Mouse (Mus musculus) kidney, adult 2 months (tissue): ENCODE measurements around the gene Vpreb3. TPM values are rescaled to one million over a fixed set of nuclear protein-coding genes. Genes with fewer than 3 reads are reported as not detected.
"Not testable (repeated sequence)": the region's sequence is repeated elsewhere in the genome, so short reads cannot be mapped to it uniquely, and the experiment has no call there.

ENCODE experiments used
- DNase-seq: peaks from one replicate; pipeline ENCODE4 v3.0.0; 2021
- H3K27ac ChIP-seq: fragments of 200-500 bp; 2 replicates; pipeline ENCODE4 v1.5.1; 2012; ENCODE audit warnings: low read depth, low read length, control low read depth, inconsistent platforms; ENCODE audit not compliant: insufficient read depth
- H3K27me3 ChIP-seq: fragments of 200-500 bp; replicated peaks from 2 replicates; pipeline ENCODE4 v1.6.1; 2012; ENCODE audit warnings: mild to moderate bottlenecking, moderate library complexity, low read length, inconsistent platforms; ENCODE audit not compliant: control insufficient read depth, insufficient read depth
- H3K36me3 ChIP-seq: fragments of 200-500 bp; 2 replicates; pipeline ENCODE4 v1.6.1; 2012; ENCODE audit warnings: mild to moderate bottlenecking, moderate library complexity, low read length, inconsistent platforms; ENCODE audit not compliant: control insufficient read depth, insufficient read depth
- H3K4me1 ChIP-seq: fragments of 200-500 bp; 2 replicates; pipeline ENCODE4 v1.6.1; 2011; ENCODE audit warnings: low read length; ENCODE audit not compliant: control insufficient read depth, insufficient read depth
- H3K4me3 ChIP-seq: fragments of 200-500 bp; 2 replicates; pipeline ENCODE4 v1.5.1; 2011; ENCODE audit warnings: mild to moderate bottlenecking, low read depth, low read length, control low read depth; ENCODE audit not compliant: insufficient read depth
- CTCF ChIP-seq: fragments of 200-500 bp; conservative IDR thresholded peaks from 2 replicates; pipeline ENCODE4 v1.5.1; 2011; ENCODE audit warnings: low read depth, mild to moderate bottlenecking, control low read depth, low read length, moderate library complexity, mixed read lengths; ENCODE audit not compliant: insufficient read depth, insufficient read length
- POLR2A ChIP-seq: fragments of 200-500 bp; IDR thresholded peaks from one replicate; pipeline ENCODE4 v1.6.1; 2011; ENCODE audit warnings: low read depth, low read length, control low read depth
- WGBS: fragments of 180-500 bp; shearing (Covaris S2); methylation state at CpG from one replicate; pipeline ENCODE4 v1.1.7; 2018; 5-methylcytosine and 5-hydroxymethylcytosine counted together
- polyA plus RNA-seq: library from polyadenylated mRNA; depleted of rRNA; stranded (reverse); fragments of >200 nt; gene quantifications from 2 replicates; pipeline ENCODE4 v1.2.3, GENCODE M21; 2012

The Vpreb3 gene
- polyA plus RNA-seq, 1 experiment = 3.8 TPM

DNA sequence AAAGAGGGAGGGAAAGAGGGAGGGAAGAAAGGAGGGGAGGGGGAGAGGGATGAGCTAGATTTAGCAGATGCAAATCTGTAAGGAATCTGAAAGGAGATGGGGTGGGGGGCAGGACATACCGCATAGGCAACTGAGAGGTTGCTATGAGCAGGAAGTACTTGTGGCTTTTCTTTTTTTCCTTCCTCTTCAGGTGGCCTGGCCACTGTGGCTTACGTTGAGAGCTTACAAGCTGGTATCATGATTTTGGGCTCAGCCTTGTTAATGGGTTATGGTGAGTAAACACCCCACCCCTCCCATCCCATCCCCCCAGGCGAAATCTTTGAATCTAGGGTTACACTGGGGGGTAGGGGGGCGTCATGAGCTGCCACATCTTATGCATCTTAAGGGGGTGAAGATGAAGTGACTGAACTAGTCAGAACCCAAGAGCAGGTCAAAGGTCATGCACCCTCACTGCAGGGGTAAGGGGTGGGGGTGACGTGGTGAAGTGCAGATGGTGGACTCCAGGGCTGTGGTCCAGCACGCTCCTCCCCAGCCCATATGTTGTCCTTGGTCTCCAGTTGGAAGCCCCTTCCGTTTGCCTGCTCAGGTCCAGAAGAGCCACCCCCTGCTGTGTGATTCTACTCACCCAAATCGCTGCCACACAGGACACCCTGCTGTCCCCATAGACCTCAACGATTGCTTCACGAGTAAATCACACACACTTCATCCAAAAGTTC lies 35.4 kb downstream of the Vpreb3 start:
- Histone ChIP-seq H3K36me3 (no peaks in the 10 kb centered on the region), H3K27ac (no peak overlapping the region), H3K4me1 (no peaks in the 10 kb centered on the region), H3K27me3 (no peaks in the 10 kb centered on the region), H3K4me3 (no peak overlapping the region)
- 59% methylated on average over 10 of the region's 10 CpGs for WGBS
- TF ChIP-seq POLR2A (no peak), CTCF (no peak)
- no peak for DNase-seq

GRCm38 (mm10) chr10:75978835-75979157 lies 35.9 kb downstream of the Vpreb3 start:
- H3K27ac ChIP-seq = no peak overlapping the region
- no peaks in the 10 kb centered on the region for H3K4me1 ChIP-seq
- TF ChIP-seq CTCF = no peak
- H3K27me3 ChIP-seq = no peaks in the 10 kb centered on the region
- DNase-seq = no peak
- no peak overlapping the region for H3K4me3 ChIP-seq
- WGBS = 90% methylated on average over 5 of the region's 5 CpGs
- no peaks in the 10 kb centered on the region for H3K36me3 ChIP-seq

DNA sequence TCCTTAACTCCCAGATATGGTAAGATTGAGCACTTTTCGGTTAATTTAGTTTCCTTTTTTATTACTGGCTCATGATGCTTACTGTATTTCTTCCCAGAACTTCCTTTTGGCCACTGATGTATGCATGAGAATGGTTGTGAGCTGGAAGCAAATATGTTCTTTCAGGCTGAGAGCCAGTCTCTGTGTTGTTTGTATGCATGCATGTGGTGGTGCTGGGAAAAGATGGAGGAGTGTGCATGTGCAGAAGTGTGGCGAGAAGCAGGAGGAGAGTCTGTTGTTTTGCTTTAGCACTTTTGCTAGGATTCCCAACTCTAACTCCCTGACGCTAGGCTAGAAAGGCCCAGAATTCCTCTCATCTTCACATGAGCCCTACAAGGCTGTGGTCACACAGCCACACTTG lies 36.6 kb downstream of the Vpreb3 start:
- no peak overlapping the region for H3K4me3 ChIP-seq
- H3K27me3 ChIP-seq = no peaks in the 10 kb centered on the region
- 86% methylated on average over 3 of the region's 3 CpGs for WGBS
- H3K4me1 ChIP-seq = no peaks in the 10 kb centered on the region
- no peak overlapping the region for H3K27ac ChIP-seq
- no peaks in the 10 kb centered on the region for H3K36me3 ChIP-seq
- no peak for DNase-seq
- no peak for TF ChIP-seq POLR2A
- TF ChIP-seq CTCF = no peak

DNA sequence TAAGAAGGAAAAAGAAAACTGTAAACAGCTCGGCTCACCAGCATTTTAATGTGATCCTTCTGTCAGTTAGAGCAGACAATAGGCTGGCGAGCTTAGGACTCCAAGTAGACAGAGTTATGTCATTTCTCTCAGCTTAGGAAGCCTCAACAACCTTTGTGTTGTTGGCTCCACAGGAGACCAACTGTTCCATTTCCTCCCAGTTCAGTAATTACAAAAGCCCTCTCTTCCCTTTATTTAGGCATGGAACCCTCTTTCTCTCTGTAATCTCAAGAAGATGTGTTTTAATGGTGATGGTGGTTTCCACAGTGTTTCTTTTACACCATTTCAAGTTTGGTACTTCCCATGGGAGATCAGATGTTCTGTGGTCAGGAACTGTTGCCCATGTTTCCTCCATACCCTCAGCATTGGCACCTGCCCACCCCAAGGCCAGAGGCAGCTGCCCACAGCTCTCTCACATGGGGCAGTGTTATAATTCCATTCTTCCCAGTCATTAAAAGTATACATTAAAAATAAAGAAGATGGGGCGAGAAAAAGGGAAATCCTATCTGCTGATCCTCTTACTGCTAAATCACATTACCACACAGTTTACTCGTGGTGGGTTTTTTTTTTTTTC lies 47.7 kb downstream of the Vpreb3 start:
- no peak for DNase-seq
- WGBS = 76% methylated on average over 4 of the region's 4 CpGs
- Histone ChIP-seq H3K4me1 (no peaks in the 10 kb centered on the region), H3K4me3 (no peak overlapping the region), H3K27ac (no peak overlapping the region), H3K27me3 (no peaks in the 10 kb centered on the region), H3K36me3 (no peaks in the 10 kb centered on the region)
- TF ChIP-seq CTCF (no peak), POLR2A (no peak)

DNA sequence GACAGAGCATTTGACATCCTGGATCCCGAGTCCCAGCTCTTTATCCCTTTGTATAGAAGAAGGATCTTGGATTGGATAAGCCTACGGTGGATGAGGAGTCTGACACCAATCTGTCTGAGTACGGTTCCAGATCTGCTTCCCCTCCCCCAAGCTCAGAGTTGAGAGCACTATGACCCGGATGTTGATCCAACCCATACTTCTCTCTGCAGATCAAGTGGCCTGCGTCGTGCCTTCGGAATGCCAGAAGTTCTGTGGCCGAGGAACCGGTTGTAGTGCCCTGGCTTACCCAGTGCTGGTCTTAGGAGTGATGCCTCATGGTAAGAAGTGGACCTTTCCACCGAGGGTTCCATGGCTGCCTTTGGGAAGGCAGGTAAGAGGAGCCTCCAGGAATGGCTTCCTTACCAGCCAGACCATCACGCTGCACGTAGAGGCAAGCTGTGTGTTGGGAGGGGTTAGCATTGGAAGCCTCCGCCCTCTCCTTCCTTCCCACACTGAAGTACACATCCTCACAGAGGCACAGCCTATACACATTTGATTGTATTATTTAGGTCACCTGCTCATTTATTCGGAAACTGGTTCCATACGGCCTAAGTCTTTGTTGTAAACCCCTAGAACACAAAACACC lies 50.9 kb downstream of the Vpreb3 start:
- H3K4me3 ChIP-seq = no peak overlapping the region
- no peak for DNase-seq
- no peak overlapping the region for H3K27ac ChIP-seq
- H3K36me3 ChIP-seq = no peaks in the 10 kb centered on the region
- no peaks in the 10 kb centered on the region for H3K4me1 ChIP-seq
- H3K27me3 ChIP-seq = no peaks in the 10 kb centered on the region
- TF ChIP-seq CTCF (no peak), POLR2A (no peak)
- 87% methylated on average over 15 of the region's 15 CpGs for WGBS

- 84% methylated on average over 13 of the region's 13 CpGs for WGBS
- not testable (repeated sequence) for H3K36me3 ChIP-seq
These were observed 51.8 kb downstream of the Vpreb3 start for GRCm38 (mm10) chr10:75994531-75995210.

DNA sequence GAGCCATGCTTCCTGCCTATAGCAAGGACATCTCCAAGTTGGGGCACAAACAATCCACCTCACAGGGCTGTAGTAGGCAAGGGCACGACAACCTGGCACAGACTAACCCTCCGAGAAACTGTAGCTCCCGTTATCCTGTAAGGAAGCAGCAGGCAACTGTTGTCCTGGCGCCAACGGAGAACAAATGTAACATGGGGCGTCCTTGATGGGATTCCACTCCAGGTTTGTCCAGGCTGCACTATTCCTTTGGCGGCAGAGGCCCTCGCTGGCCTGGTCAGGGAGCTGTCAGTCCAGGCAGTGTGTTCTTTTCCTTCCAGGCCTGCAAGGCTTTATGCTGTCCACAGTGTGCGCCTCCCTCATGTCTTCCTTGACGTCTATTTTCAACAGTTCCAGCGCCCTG lies 52.6 kb downstream of the Vpreb3 start:
- H3K4me3 ChIP-seq = no peak overlapping the region
- H3K27ac ChIP-seq = no peak overlapping the region
- H3K27me3 ChIP-seq = no peaks in the 10 kb centered on the region
- no peak for TF ChIP-seq POLR2A
- no peak for TF ChIP-seq CTCF
- 87% methylated on average over 11 of the region's 11 CpGs for WGBS
- no peaks in the 10 kb centered on the region for H3K36me3 ChIP-seq
- no peaks in the 10 kb centered on the region for H3K4me1 ChIP-seq
- DNase-seq = no peak

More at GRCm38 (mm10) chr10:75994531-75995210, 51.8 kb downstream of the Vpreb3 start:
- DNase-seq, H3K4me3 ChIP-seq, H3K27ac ChIP-seq, H3K27me3 ChIP-seq, H3K4me1 ChIP-seq: not testable (repeated sequence)
